Mouse (Mus musculus): ENCODE measurements around the gene Ap5b1.

Gene Ap5b1

GRCm38 (mm10) chr19:5567534-5568469, at the start of gene Ap5b1:
TSS of gene Ap5b1 (plus strand) at chr19:5568025.
- DNase-seq = peak; percentile 90 to 93

GRCm38 (mm10) chr19:5518721-5519120, 49.1 kb upstream of the Ap5b1 start:
- DNase-seq = no peak

GRCm38 (mm10) chr19:5525204-5525603, 42.6 kb upstream of the Ap5b1 start:
- no peak for DNase-seq

DNA sequence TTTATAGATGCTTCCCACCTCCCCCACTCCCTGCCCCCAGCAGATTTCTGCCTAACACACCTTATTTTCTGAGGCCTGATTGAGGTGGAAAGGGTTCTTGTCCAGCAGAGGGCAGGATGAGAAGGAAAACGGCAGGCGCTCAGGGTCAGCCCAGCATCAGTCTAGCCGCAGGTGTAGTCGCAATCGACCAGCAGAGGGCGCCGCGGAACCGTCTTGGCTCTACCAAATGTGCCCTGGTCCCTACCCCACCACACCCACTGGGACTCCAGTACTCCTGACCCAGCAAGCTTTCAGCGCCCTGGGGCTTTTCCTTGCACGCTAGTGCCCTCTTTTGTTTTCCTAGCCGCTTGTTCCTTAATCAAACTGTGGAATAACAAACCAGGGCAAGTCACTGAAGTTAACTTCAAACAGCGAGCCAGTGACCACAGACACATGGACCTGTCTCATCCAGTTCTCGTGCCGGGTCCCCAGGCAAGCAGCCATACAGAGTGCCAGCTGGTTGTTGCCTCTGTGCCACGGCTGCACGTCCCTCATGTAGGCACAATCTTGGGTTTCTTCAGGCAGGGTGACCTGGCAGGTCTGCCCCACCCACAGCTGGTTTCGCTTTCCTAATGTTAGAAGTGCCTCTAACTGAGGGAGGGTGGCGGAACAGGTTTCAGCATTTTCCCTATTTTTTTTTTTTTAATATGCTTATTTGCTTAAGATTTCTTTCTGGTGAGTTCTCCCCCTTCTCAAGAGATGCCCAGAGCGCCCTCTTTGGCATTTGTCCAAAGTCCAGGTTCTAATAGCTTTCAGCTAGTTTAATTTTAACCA, 38.3 kb upstream of the Ap5b1 start:
- peak; percentile 91 to 96 for DNase-seq

- no peak for DNase-seq
These were observed 37.7 kb upstream of the Ap5b1 start for GRCm38 (mm10) chr19:5530138-5530524.

- peak in 1 of 2 experiments; percentile 17 for DNase-seq
These were observed 35.3 kb upstream of the Ap5b1 start for GRCm38 (mm10) chr19:5532520-5532919.

DNA sequence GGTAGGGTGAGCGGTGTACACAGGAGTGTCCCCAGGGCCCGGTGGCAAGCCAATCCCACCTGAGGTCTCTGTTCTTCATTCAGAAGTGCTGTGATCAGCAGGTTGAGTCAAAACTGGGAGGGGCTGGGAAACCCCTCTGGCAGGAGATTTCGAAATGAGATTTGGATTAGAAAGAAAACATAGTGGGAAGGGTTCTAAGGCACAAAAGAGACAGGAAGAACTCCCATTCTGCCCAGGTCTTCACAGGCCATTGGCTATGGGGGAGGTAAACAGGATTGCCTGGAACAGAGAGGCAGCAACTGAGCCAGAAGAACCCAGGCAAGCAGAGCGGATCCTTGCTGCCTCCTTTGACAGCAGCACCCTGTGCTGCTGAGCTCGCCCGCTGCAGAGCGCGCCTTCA, 29.0 kb upstream of the Ap5b1 start:
- DNase-seq = no peak

DNA sequence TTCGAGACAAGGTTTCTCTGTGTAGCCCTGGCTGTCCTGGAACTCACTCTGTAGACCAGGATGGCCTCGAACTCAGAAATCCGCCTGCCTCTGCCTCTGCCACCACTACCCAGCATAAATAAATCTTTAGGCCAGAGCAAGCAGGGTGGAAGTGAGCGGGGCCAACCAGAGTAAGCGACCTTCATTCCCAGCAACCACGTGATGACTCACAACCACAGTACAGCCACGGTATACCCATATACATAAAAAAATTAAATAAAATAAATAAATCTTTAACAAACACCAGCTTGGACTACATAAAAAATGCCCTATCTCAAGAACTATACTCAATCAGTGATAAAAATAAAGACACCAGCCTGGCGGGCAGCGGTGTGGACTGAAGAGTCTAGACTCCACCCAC, 24.5 kb upstream of the Ap5b1 start:
- DNase-seq = no peak

DNA sequence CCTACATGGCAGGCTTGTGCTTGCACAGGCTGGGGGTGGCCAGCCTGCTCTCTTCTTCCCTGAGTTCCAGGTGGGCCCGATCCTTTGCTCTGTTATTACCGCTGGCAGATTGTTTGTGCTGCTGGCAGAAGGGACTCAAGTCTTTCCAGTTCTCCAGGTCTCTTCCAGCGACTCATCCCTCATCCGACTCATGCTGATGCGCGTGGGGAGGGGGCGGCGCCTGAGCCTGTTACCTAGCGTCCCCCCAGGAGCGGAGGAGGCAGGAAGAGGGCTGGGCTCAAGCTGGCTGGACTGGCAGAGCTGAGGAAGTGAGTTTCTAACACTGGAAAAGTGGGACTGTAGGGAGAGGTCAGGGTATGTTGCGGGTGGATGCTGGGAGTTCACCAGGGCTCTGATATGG, 23.8 kb upstream of the Ap5b1 start:
- no peak for DNase-seq

- no peak for DNase-seq
These were observed 20.3 kb upstream of the Ap5b1 start for GRCm38 (mm10) chr19:5547471-5548056.

- DNase-seq = no peak
These were observed 14.0 kb upstream of the Ap5b1 start for GRCm38 (mm10) chr19:5553802-5554201.

DNA sequence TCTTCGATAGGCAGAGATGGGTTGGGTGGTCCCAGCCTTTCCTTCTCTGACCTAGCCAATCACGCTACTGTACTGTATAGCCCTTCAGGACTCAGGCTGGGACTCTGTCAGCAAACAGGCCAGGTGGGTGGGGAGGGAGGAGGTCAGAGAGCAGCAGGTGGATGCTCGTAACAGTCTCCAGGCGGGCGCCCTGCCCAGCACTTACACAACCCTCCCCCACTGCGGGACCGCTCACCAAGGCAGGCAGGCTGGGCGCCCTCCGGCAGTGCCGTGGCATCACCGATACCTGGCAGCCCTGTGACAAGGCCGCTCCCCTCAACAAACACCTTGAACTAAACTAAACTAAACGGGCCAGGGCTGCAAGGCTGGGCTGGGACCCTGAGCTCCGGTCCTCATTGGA, 13.6 kb upstream of the Ap5b1 start:
- DNase-seq = no peak

DNA sequence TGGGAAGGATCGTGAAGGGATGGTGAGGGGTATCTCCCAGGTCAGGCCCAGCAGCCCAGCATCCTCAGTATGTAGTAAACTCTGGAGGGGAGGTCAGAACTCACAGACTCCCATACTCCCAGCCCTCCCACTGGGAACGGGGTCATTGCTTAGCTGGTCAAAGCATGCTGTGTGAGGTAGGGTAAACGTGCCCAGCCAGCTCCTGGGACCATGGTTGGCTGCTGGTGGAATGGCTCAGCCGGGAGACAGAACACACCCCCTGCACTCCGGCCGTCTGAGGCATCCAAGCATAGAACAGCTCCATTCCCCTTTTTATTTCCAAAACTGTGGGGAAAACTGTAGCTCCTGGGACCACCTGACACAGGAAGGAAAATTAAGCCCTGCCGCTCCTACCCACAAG, 9.7 kb upstream of the Ap5b1 start:
- DNase-seq = no peak

DNA sequence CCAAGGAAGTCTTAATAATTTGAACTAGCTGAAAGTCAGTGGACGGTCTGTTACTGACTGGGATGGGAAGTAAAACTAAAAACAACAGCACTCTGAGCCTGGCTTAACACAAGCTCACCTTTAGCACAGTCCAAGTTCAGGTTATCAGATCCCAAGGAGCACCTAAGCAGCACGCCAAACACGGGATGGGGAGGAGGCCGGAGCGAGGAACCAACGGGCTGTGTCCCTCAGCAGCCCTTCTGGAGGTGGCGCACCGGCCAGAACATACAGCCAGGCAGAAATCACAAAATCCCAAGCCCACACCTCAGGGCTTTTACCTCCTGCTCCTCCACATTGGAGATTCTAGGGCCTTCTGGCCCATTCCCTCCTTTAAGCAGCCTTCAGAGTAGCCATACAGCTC, 9.1 kb upstream of the Ap5b1 start:
- DNase-seq = no peak

GRCm38 (mm10) chr19:5559229-5559628, 8.6 kb upstream of the Ap5b1 start:
- no peak for DNase-seq

DNA sequence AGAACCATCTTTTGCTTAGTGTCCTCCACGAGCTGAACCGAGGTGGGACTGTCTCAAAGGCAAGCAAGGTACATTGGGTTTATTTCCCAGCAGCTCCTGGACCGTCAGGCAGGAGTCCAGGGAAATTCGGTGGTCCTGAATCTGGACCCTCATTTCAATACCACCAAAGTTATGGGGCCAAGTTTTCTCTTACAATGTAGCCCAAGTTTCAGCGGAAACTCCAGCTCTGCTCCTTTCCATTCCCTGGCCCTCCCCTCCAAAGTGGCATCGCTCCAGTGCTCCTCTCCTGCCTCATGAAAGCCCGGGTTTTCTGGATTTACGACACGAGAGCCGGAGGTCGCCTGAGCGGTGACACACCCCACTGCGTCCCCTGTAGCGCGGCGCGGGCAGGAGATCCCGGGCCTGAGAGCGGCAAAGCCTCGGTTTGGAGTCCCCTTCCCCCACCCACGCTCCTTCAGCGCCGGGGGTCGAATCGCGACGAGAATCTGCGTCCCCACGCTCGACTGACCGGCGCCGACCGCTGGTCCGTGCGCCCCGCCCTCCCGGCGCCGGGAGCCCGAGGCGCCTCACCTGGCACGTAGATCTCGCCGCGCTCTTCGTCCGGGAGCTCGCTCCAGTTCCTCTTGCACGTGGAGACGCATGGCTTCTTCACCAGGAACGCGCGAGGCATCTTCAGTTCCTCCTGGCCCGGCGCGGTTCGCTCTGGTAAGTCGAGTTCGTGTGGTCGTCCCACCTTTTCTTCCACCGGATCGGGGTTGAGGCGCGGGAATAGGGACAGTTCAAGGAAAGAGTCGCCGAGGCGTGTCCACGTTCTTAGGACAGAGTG, 8.0 kb upstream of the Ap5b1 start:
- no peak for DNase-seq

DNA sequence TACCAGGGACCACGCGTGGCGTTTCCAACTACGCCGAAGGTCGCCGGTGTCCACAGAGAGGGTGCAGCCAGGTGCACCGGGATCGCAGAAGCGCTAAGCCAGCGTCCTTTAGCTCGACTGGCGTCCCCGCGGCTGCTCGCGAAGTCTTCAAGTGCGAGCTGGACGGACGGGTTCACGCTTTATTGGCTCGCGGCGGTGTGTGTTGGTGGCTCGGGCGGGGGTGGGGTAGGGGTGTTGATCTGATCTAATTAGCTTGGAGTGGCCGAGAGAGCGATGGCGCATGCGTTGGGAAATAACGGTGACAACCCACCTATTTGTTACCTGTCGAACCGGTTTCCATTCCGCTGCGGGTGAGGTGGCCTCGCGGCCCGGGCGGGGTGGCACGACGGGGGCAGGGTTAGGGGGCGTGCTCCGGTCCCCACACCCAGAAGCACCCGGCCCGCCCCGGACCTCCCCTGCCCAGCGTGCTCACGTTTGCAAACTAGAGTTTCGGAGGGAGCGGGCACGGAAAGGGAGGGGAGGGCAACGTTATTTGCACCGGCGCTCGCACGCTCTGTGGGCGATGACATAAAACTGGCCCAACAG, 7.3 kb upstream of the Ap5b1 start, which contains the start of gene Ovol1:
Ovol1 (minus strand) TSS at position 190 of the 585 bp plus-strand sequence.
- no peak for DNase-seq

- no peak for DNase-seq
These were observed 6.5 kb upstream of the Ap5b1 start for GRCm38 (mm10) chr19:5561252-5561790.

GRCm38 (mm10) chr19:5561886-5562285, 5.9 kb upstream of the Ap5b1 start:
- no peak for DNase-seq

DNA sequence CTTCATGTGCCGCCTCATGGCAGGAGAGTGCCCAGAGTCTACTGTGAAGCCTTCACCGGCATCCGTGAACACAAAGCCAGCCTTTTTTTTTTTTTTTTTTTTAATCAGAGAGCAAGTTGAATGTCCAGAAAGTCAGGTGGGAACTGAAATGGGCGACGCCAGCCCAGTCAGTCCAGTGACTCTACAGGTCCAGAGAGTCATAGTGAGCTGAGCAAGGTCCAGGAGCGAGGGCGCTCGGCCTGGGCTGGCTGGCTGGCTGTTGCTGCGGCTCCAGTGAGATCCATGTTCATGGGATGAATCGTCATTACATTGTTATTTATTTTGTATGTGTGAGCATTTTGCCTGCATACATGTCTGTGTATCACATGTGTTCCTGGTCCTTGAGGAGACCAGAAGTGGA, 5.0 kb upstream of the Ap5b1 start:
- DNase-seq = no peak

- DNase-seq = peak in 1 of 2 experiments; percentile 30
These were observed 1.5 kb upstream of the Ap5b1 start for GRCm38 (mm10) chr19:5566316-5566715.

- DNase-seq = no peak
These were observed 668 bp upstream of the Ap5b1 start for GRCm38 (mm10) chr19:5567180-5567533.
